Mouse (Mus musculus) intestine, postnatal 0 days (tissue): ENCODE data around the gene Barx2. TPM values are rescaled to one million over a fixed set of nuclear protein-coding genes. Genes with fewer than 3 reads are reported as not detected.

Experiments used
- ATAC-seq: fragments of 200-750 bp; cut with Nextera tagmentation; 2 replicates; pipeline ENCODE4 v1.8.0; 2017; ENCODE audit warnings: mild to moderate bottlenecking, moderate TSS enrichment, moderate library complexity
- H3K27ac ChIP-seq: fragments of 300-500 bp; sonication (generic); 2 replicates; pipeline ENCODE4 v1.5.1; 2014; ENCODE audit warnings: mild to moderate bottlenecking, low read depth, low read length, moderate library complexity
- H3K27me3 ChIP-seq: fragments of 300-500 bp; sonication (generic); replicated peaks from 2 replicates; pipeline ENCODE4 v1.6.1; 2014; ENCODE audit warnings: low read length, mixed read lengths; ENCODE audit not compliant: control insufficient read depth, insufficient read depth
- H3K36me3 ChIP-seq: fragments of 300-500 bp; sonication (generic); 2 replicates; pipeline ENCODE4 v1.6.1; 2014; ENCODE audit warnings: mild to moderate bottlenecking, moderate library complexity; ENCODE audit not compliant: control insufficient read depth, insufficient read depth
- H3K4me1 ChIP-seq: fragments of 300-500 bp; sonication (generic); replicated peaks from 2 replicates; pipeline ENCODE4 v1.6.1; 2014; ENCODE audit warnings: antibody characterized with exemption, low read length, mixed read lengths; ENCODE audit not compliant: control insufficient read depth, insufficient read depth
- H3K4me2 ChIP-seq: fragments of 300-500 bp; sonication (generic); replicated peaks from 2 replicates; pipeline ENCODE4 v1.6.1; 2014; ENCODE audit warnings: low read depth, mild to moderate bottlenecking, moderate library complexity
- H3K4me3 ChIP-seq: fragments of 300-500 bp; sonication (generic); 2 replicates; pipeline ENCODE4 v1.5.1; 2014; ENCODE audit warnings: low read depth, low read length
- H3K9ac ChIP-seq: fragments of 300-500 bp; sonication (generic); 2 replicates; pipeline ENCODE4 v1.6.1; 2014; ENCODE audit warnings: mild to moderate bottlenecking, low read depth, low read length
- H3K9me3 ChIP-seq: fragments of 300-500 bp; sonication (generic); 2 replicates; pipeline ENCODE4 v1.6.1; 2016; ENCODE audit warnings: mixed run types; ENCODE audit not compliant: control insufficient read depth
- CTCF ChIP-seq: sonication (generic); IDR thresholded peaks from 2 replicates; pipeline ENCODE4 v1.5.1; 2016; ENCODE audit warnings: low read depth, mild to moderate bottlenecking, control low read depth, antibody characterized with exemption, moderate library complexity
- WGBS: fragments of 180-500 bp; shearing (Covaris S2); extraction: QIAGEN DNeasy Blood & Tissue Kit; methylation state at CpG from one replicate; pipeline ENCODE4 v1.1.7; 2014; 5-methylcytosine and 5-hydroxymethylcytosine counted together
- polyA plus RNA-seq: library from polyadenylated mRNA; unstranded; fragments of >200 nt; fragmentation: Nextera tagmentation; extraction: Ambion mirVana; gene quantifications from 2 replicates; pipeline ENCODE4 v1.2.1, GENCODE M21; 2015

The Barx2 gene
- polyA plus RNA-seq, 1 experiment from 2014 or later, result not detected

DNA sequence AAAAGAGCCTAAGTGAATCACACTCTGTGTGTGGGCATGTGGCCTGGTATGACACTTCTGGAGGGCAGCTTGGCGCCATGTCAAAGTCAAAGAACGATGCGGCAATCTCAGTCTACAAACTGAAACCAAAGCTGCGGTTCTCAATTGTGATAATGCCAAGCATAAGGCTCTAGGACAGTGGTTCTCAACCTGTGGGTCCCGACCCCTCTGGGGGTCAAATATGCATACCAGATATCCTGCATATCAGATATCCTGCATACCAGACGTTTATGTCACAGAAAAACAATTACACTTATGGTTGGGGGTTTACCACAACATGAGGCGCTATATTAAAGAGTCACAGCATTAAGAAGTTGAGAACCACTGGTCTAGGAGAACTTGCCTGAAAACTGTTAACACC lies 10.3 kb upstream of the Barx2 start:
- ATAC-seq, result no peak
- H3K4me3 ChIP-seq, result no peak overlapping the region
- H3K4me2 ChIP-seq, result no peak overlapping the region
- H3K9ac ChIP-seq, result no peak overlapping the region
- no peak overlapping the region for H3K27ac ChIP-seq
- no peaks in the 10 kb centered on the region for H3K36me3 ChIP-seq
- no peak for TF ChIP-seq CTCF
- WGBS, result 79% methylated on average over 7 of the region's 7 CpGs
- H3K4me1 ChIP-seq, result no peaks in the 10 kb centered on the region
- no peaks in the 10 kb centered on the region for H3K27me3 ChIP-seq
- no peaks in the 10 kb centered on the region for H3K9me3 ChIP-seq

DNA sequence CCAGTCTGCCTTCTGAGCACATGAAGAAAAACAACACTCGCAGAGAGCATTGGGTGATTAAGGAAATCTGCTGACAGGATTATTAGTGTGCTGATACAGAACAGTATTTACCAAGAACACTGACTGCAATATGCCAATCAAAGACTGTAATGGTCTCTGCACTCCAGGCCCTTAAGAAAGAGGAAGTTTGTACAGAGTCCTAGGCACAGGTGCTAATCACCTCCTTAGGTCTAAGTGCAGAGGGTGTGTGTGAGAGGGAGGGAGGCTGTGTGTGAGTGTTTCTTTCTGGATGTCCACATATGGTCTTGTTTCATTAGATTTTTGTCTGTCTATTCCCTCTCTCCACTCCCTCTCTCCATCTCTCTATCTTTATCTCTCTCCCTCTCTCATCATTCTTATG lies 6.5 kb upstream of the Barx2 start:
- no peaks in the 10 kb centered on the region for H3K4me1 ChIP-seq
- ATAC-seq, result peak; percentile 86
- 12% methylated on average over 1 of the region's 1 CpGs for WGBS
- no peaks in the 10 kb centered on the region for H3K9me3 ChIP-seq
- TF ChIP-seq CTCF, result no peak
- no peak overlapping the region for H3K9ac ChIP-seq
- no peak overlapping the region for H3K4me2 ChIP-seq
- no peak overlapping the region for H3K4me3 ChIP-seq
- H3K27ac ChIP-seq, result no peak overlapping the region
- H3K36me3 ChIP-seq, result no peaks in the 10 kb centered on the region
- peaks cover 28% of the 10 kb centered on the region for H3K27me3 ChIP-seq

DNA sequence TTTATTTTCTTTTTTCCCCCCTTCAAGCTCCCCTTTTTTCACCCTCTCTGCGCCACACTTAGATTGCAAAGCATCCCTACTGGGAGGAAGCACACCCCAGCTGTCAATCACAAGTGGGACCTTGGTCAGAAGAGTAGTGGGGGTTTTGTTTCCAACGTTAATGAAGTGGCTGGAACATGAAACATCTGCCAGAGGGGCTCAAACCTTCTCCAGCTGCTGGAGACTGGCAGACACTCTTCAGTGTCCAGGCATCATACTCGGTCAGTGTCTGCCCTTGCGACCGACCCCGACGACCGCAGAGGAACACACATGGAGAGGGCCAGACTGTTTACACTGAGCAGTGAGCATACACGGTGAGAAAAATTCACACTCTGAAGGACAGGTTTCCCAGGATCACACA lies 3.2 kb upstream of the Barx2 start:
- no peak overlapping the region for H3K4me2 ChIP-seq
- no peak for TF ChIP-seq CTCF
- H3K36me3 ChIP-seq, result no peaks in the 10 kb centered on the region
- H3K9me3 ChIP-seq, result no peaks in the 10 kb centered on the region
- H3K4me3 ChIP-seq, result no peak overlapping the region
- H3K27me3 ChIP-seq, result peaks cover 62% of the 10 kb centered on the region
- H3K9ac ChIP-seq, result no peak overlapping the region
- ATAC-seq, result no peak
- no peak overlapping the region for H3K27ac ChIP-seq
- no peaks in the 10 kb centered on the region for H3K4me1 ChIP-seq
- WGBS, result 13% methylated on average over 9 of the region's 9 CpGs

DNA sequence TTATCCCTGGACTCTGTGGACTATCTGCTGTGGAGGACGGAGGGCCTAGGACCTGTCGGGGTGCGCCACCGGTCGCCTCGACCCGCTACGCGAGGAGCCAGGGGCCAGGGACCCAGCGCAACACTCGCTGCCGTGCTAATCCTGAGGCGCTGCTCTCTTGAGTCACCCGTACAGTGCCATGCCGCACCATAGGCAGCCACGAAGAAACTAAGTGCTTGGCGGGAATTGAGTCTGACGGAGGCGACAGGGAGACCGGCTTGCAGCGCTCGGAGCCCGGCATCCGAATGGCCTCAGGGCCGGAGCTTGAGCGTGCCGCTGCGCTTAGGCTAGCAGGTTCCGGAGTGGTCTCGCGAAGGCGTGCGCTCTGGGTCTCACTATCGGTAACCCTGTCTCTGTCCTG lies 1.6 kb upstream of the Barx2 start:
- no peak overlapping the region for H3K27ac ChIP-seq
- WGBS, result 2% methylated on average over 32 of the region's 34 CpGs

DNA sequence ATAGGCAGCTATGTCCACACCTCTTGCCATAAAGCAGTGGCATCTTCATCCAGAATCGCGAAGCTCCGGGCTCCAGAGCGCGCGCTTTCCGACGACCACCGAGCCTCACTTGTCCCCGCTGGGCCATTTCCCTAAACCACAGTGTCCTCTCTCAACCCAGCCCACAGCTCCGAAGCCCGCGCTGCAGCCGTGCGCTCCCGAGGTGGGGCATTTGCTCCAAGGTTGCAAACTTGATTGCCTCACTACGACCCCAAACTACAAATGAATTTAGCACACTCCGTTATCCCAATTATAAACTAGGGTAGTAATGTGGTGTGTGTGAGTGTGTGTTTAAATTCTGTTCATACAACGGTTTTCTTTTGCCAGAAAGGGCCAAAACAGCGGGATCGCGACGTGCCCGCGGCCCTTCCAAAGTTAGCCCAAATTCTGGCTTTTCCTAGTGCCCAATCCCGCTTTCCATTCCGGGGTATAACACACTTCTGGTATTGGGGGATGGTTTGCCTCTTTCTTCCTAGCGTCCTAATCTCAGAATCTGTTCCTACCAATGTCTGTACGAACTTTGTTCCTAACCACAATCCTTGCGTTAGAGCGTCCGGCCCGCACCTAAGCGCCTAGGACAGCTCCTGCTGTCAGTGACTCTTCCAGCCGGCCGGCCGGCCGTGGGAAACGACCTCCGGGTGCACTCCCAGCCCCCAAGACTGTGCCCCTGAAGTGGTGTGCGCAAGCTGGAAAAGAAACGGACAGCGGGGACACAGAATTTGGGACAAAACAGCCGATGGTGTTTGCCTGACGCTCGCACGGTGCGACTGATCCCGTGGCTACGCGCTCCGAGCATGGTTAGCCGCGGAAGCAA lies 703 bp upstream of the Barx2 start:
- Histone ChIP-seq H3K9me3 (no peaks in the 10 kb centered on the region), H3K27me3 (peaks cover 71% of the 10 kb centered on the region), H3K4me1 (no peaks in the 10 kb centered on the region), H3K9ac (no peak overlapping the region; the same call in 1 of the 2 replicates), H3K4me2 (peak overlapping the region; percentile 74), H3K36me3 (no peaks in the 10 kb centered on the region), H3K4me3 (peak overlapping the region; percentile 58), H3K27ac (no peak overlapping the region)
- no peak for TF ChIP-seq CTCF
- WGBS, result under 1% methylated on average over 54 of the region's 54 CpGs
- ATAC-seq, result no peak

More for the DNA sequence above, 1.6 kb upstream of the Barx2 start:
- Histone ChIP-seq H3K4me2 (peak overlapping the region; percentile 74), H3K9ac (no peak overlapping the region), H3K36me3 (no peaks in the 10 kb centered on the region), H3K9me3 (no peaks in the 10 kb centered on the region), H3K4me3 (peak overlapping the region; percentile 58), H3K4me1 (no peaks in the 10 kb centered on the region), H3K27me3 (peaks cover 71% of the 10 kb centered on the region)
- no peak for TF ChIP-seq CTCF
- ATAC-seq, result 0 out of 2 replicates have a peak, but pooled peaks have one; percentile 6

DNA sequence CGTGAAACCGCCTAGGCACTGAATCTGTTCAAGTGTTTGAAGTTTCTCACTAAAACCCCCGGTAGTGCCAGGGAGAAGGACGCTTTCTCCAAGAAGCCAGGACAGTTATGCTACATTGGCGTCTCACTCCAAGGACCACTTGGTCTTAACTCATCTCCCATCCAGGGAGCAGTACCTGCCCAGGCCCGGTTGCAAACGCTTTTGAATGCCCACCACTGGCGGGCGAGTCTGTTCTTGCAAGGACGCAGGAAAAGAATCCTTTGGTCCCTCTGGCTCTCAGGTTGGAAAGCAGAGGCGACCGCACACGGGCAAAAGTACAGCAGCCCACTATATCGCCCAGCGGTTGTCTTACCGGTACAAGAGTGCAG lies 725 bp downstream of the Barx2 start:
- no peaks in the 10 kb centered on the region for H3K9me3 ChIP-seq
- H3K27ac ChIP-seq, result no peak overlapping the region
- H3K9ac ChIP-seq, result no peak overlapping the region
- H3K4me2 ChIP-seq, result peak overlapping the region; percentile 74
- no peak for ATAC-seq
- H3K27me3 ChIP-seq, result peaks cover 77% of the 10 kb centered on the region
- WGBS, result 10% methylated on average over 16 of the region's 16 CpGs
- H3K4me3 ChIP-seq, result peak overlapping the region; percentile 58
- TF ChIP-seq CTCF, result no peak
- no peaks in the 10 kb centered on the region for H3K36me3 ChIP-seq
- no peaks in the 10 kb centered on the region for H3K4me1 ChIP-seq
